Comparison of ENCODE assay signal across 15 mouse cellular contexts in genomic region chr6:31917411-31918131, GRCm38 (mm10).
DNase-seq lines count a peak whose midpoint lies in the region; ATAC-seq and TF ChIP-seq lines count a peak whose summit lies in the region.
"Had no signal": no experiment of that assay in that cellular context is flagged by ENCODE, and none has a peak within 500 bp of the region (broad histone marks: within the 10 kb centered on the region; RNA-seq: fewer than 3 reads in every experiment).

No protein-coding gene starts in this region.

- no peaks in the 10 kb centered on the region for H3K36me3 ChIP-seq in neural tube, embryonic 15.5 days
- H3K36me3 ChIP-seq: intestine, embryonic 15.5 days; lung, embryonic 15.5 days had no signal

- intact Hi-C loops in left cerebral cortex, postnatal 4 days (cut with DNase I) = no loop called here
- intact Hi-C loops in left cerebral cortex, adult 2 months (cut with DNase I) = loop anchor here (1.0 to 2.0 kb wide), 2 partner anchors 19 to 53 kb away; no protein-coding TSS in a partner anchor

- no peaks in the 10 kb centered on the region for H3K9me3 ChIP-seq in neural tube, embryonic 15.5 days (replicated peaks)
- H3K9me3 ChIP-seq: intestine, embryonic 15.5 days; lung, embryonic 15.5 days had no signal

- WGBS in neural tube, embryonic 15.5 days = 74% methylated on average over 13 of the region's 13 CpGs

- H3K4me2 ChIP-seq in neural tube, embryonic 15.5 days = no peak overlapping the region
- H3K4me2 ChIP-seq: heart, embryonic 11.5 days; intestine, embryonic 15.5 days; lung, embryonic 15.5 days had no signal

- TF ChIP-seq CTCF in left cerebral cortex, adult 2 months (IDR thresholded peaks at IDR 0.05) = no peak

- no peaks in the 10 kb centered on the region for H3K4me1 ChIP-seq in neural tube, embryonic 15.5 days
- H3K4me1 ChIP-seq: intestine, embryonic 15.5 days; lung, embryonic 15.5 days had no signal

- no peak for ATAC-seq in neural tube, embryonic 15.5 days (ENCODE audit: low FRiP score)
- ATAC-seq: intestine, embryonic 15.5 days had no signal

- peak; percentile 62 for DNase-seq in left cerebral cortex, adult 11 months (ENCODE audit: low spot score)
- DNase-seq in left cerebral cortex, postnatal 4 days = no peak
- peak; percentile 67 to 85 for DNase-seq in frontal cortex, adult 2 months (ENCODE audit: extremely low spot score in 1 of 2, low spot score in 1 of 2)
- DNase-seq in left cerebral cortex, adult 2 months (ENCODE audit: extremely low spot score in 1 of 2, low spot score in 2 of 2) = peak; percentile 64 to 83
- no peak for DNase-seq in spleen, adult 12 weeks (ENCODE audit: low spot score)
- DNase-seq in heart, adult 9 months (ENCODE audit: low spot score in 2 of 2) = no peak
- DNase-seq in embryo, embryonic 10 days (ENCODE audit: low spot score) = no peak
- DNase-seq: kidney, postnatal 4 days; liver; spleen, adult 18-20 months had no signal

- no peak overlapping the region for H3K9ac ChIP-seq in neural tube, embryonic 15.5 days (replicated peaks)
- H3K9ac ChIP-seq: intestine, embryonic 15.5 days; lung, embryonic 15.5 days had no signal

- no peaks in the 10 kb centered on the region for H3K27me3 ChIP-seq in neural tube, embryonic 15.5 days (replicated peaks)
- H3K27me3 ChIP-seq: intestine, embryonic 15.5 days; lung, embryonic 15.5 days had no signal

- peak overlapping the region; percentile 88 for H3K27ac ChIP-seq in left cerebral cortex, adult 2 months
- H3K27ac ChIP-seq in neural tube, embryonic 15.5 days (replicated peaks) = no peak overlapping the region
- H3K27ac ChIP-seq: intestine, embryonic 15.5 days; lung, embryonic 15.5 days; stomach, postnatal 0 days had no signal

- H3K4me3 ChIP-seq in left cerebral cortex, adult 2 months = 0 out of 2 replicates have a peak overlapping the region, but pooled peaks have one; percentile 30
- no peak overlapping the region for H3K4me3 ChIP-seq in neural tube, embryonic 15.5 days (replicated peaks)
- H3K4me3 ChIP-seq: intestine, embryonic 15.5 days; lung, embryonic 15.5 days had no signal

Comparison
In these comparisons a context has a peak if more than half of its experiments do, and no peak if none do; other contexts are left out.
1. DNase-seq: peak in left cerebral cortex, adult 11 months (single experiment), frontal cortex, adult 2 months (2 of 2) and left cerebral cortex, adult 2 months (2 of 2); none in left cerebral cortex, postnatal 4 days (single experiment), spleen, adult 12 weeks (single experiment), heart, adult 9 months (0 of 2) and embryo, embryonic 10 days (single experiment).